Mouse (Mus musculus): ENCODE data around the gene Phpt1.

GRCm38 (mm10) chr2:25556296-25556695, 18.7 kb downstream of the Phpt1 start:
- TF ChIP-seq POLR2A (IDR thresholded peaks at IDR 0.05; ENCODE audit: control insufficient read depth, low read depth, low read length), result no peak
- TF ChIP-seq CTCF (IDR thresholded peaks at IDR 0.05; ENCODE audit: control insufficient read depth, insufficient read depth, insufficient replicate concordance, low read depth, low read length), result no peak
